Mouse (Mus musculus) CH12.LX (cell line): Measurements from ENCODE around the gene 1300017J02Rik. TPM values are rescaled to one million over a fixed set of nuclear protein-coding genes. Genes with fewer than 3 reads are reported as not detected.

ENCODE experiments used
- DNase-seq: peaks from one replicate; pipeline ENCODE4 v3.0.0-alpha.2; 2013; ENCODE audit errors: extremely low read depth
- H3K27ac ChIP-seq: 2 replicates; pipeline ENCODE4 v1.5.1; 2012; ENCODE audit warnings: low read depth, mild to moderate bottlenecking, control low read depth, moderate library complexity; ENCODE audit not compliant: insufficient read depth
- H3K27me3 ChIP-seq: replicated peaks from 2 replicates; pipeline ENCODE3; 2012; ENCODE audit warnings: inconsistent platforms
- H3K36me3 ChIP-seq, 2 experiments: replicated peaks in 1 of 2; 2 replicates each; pipeline versions ENCODE3 to v1.6.1; 2012; ENCODE audit warnings: inconsistent platforms in 1 of 2, low read length in 1 of 2, mild to moderate bottlenecking in 1 of 2, mixed read lengths in 1 of 2, moderate library complexity in 1 of 2; ENCODE audit not compliant: control insufficient read depth in 1 of 2, insufficient read depth in 1 of 2
- H3K4me1 ChIP-seq, 2 experiments: 2 replicates each; pipeline ENCODE4 v1.6.1; 2012; ENCODE audit warnings: inconsistent platforms in 1 of 2, moderate library complexity in 1 of 2; ENCODE audit not compliant: insufficient read depth in 2 of 2, control insufficient read depth in 1 of 2
- H3K4me2 ChIP-seq: 2 replicates; pipeline ENCODE4 v1.6.1; 2012; ENCODE audit warnings: low read depth, mild to moderate bottlenecking, control low read depth; ENCODE audit not compliant: poor library complexity, insufficient read depth, severe bottlenecking
- H3K4me3 ChIP-seq, 3 experiments: fragments of 150-350 bp in 1 of 3; sonication (generic) in 1 of 3; replicated peaks in 1 of 3; 2 replicates each; pipeline versions ENCODE3 to v1.5.1; 2011 to 2012; ENCODE audit warnings: low read depth in 2 of 3, low read length in 2 of 3, mild to moderate bottlenecking in 2 of 3, moderate library complexity in 2 of 3, control low read depth in 1 of 3, improper control_type of control experiment in 1 of 3, inconsistent platforms in 1 of 3, mixed read lengths in 1 of 3; ENCODE audit not compliant: poor library complexity in 1 of 3
- H3K79me2 ChIP-seq: replicated peaks from 2 replicates; pipeline ENCODE4 v1.6.1; 2012; ENCODE audit warnings: mild to moderate bottlenecking, moderate library complexity; ENCODE audit not compliant: control insufficient read depth, poor library complexity, insufficient read depth, severe bottlenecking; ENCODE audit errors: extremely low read depth
- H3K9ac ChIP-seq: 2 replicates; pipeline ENCODE4 v1.6.1; 2012; ENCODE audit warnings: low read depth, mild to moderate bottlenecking, control low read depth, moderate library complexity; ENCODE audit not compliant: insufficient read depth
- H3K9me3 ChIP-seq: replicated peaks from 2 replicates; pipeline ENCODE3; 2012; ENCODE audit warnings: low read length, inconsistent platforms, mixed read lengths
- BHLHE40 ChIP-seq: IDR thresholded peaks from 2 replicates; pipeline ENCODE4 v1.6.1; 2011; ENCODE audit warnings: mild to moderate bottlenecking, low read depth, low read length, improper control_type of control experiment
- CTCF ChIP-seq, 2 experiments: IDR thresholded peaks in 1 of 2; conservative IDR thresholded peaks in 1 of 2; 2 replicates each; pipeline ENCODE4 v1.5.1; 2011 to 2012; ENCODE audit warnings: low read depth in 2 of 2, low read length in 2 of 2, improper control_type of control experiment in 1 of 2, inconsistent platforms in 1 of 2, mild to moderate bottlenecking in 1 of 2, moderate library complexity in 1 of 2
- ETS1 ChIP-seq: conservative IDR thresholded peaks from 2 replicates; pipeline ENCODE4 v1.6.1; 2012; ENCODE audit warnings: low read depth, mild to moderate bottlenecking, inconsistent platforms, low read length, improper control_type of control experiment, moderate library complexity
- GABPA ChIP-seq: IDR thresholded peaks from 2 replicates; pipeline ENCODE4 v1.6.1; 2012; ENCODE audit warnings: low read depth, low read length, improper control_type of control experiment, inconsistent platforms; ENCODE audit not compliant: insufficient replicate concordance
- HCFC1 ChIP-seq: IDR thresholded peaks from 2 replicates; pipeline ENCODE4 v1.6.1; 2012; ENCODE audit warnings: low read depth, mild to moderate bottlenecking, inconsistent platforms, low read length, improper control_type of control experiment
- KAT2A ChIP-seq: IDR thresholded peaks from 2 replicates; pipeline ENCODE4 v1.6.1; 2012; ENCODE audit warnings: low read length, improper control_type of control experiment, inconsistent platforms; ENCODE audit not compliant: insufficient replicate concordance
- MAZ ChIP-seq: IDR thresholded peaks from 2 replicates; pipeline ENCODE4 v1.6.1; 2012; ENCODE audit warnings: low read depth, mild to moderate bottlenecking, inconsistent platforms, low read length, improper control_type of control experiment, moderate library complexity
- MEF2A ChIP-seq: IDR thresholded peaks from 2 replicates; pipeline ENCODE4 v1.6.1; 2014; ENCODE audit warnings: low read depth, mild to moderate bottlenecking, inconsistent platforms, low read length, improper control_type of control experiment, borderline replicate concordance
- SIN3A ChIP-seq: IDR thresholded peaks from 2 replicates; pipeline ENCODE4 v1.6.1; 2012; ENCODE audit warnings: low read length, improper control_type of control experiment, inconsistent platforms
- TBP ChIP-seq: conservative IDR thresholded peaks from 2 replicates; pipeline ENCODE4 v1.6.1; 2011; ENCODE audit warnings: low read depth, low read length, improper control_type of control experiment
- TCF12 ChIP-seq: IDR thresholded peaks from 2 replicates; pipeline ENCODE4 v1.6.1; 2014; ENCODE audit warnings: low read depth, mild to moderate bottlenecking, inconsistent platforms, low read length, improper control_type of control experiment
- USF1 ChIP-seq: IDR thresholded peaks from 2 replicates; pipeline ENCODE4 v1.6.1; 2014; ENCODE audit warnings: low read depth, mild to moderate bottlenecking, inconsistent platforms, low read length, improper control_type of control experiment
- dilution Hi-C: fragments of 300-500 bp; cut with MboI; formaldehyde crosslinking; loops from 2 replicates; pipeline ENCODE4 v1.14.3; 2020; ENCODE audit warnings: low sequenced_read_pairs; ENCODE audit not compliant: extremely low pct_unique_long_range_greater_than_20kb, extremely low pct_ligation_motif_present
- in situ Hi-C: fragments of 300-500 bp; cut with MboI; formaldehyde crosslinking; loops from 3 replicates; pipeline ENCODE4 v1.14.3; 2019; ENCODE audit warnings: low sequenced_read_pairs, low pct_ligation_motif_present, low pct_unique_long_range_greater_than_20kb, mixed read lengths
- polyA plus RNA-seq: library from polyadenylated mRNA; unstranded; fragments of >175 nt; gene quantifications from 2 replicates; pipeline ENCODE4 v1.2.1, GENCODE M21; 2012; ENCODE audit warnings: low read depth; ENCODE audit not compliant: insufficient read length
- total RNA-seq, 2 experiments: library from RNA; depleted of rRNA; stranded (reverse); fragments of 300-350 nt in 1 of 2; fragments of >200 nt in 1 of 2; gene quantifications; 2 replicates each; pipeline ENCODE4 v1.2.3; 2012 to 2014

Gene 1300017J02Rik
- total and polyA plus RNA-seq, 3 experiments, result 0.59 to 0.81 TPM; not detected in 1

DNA sequence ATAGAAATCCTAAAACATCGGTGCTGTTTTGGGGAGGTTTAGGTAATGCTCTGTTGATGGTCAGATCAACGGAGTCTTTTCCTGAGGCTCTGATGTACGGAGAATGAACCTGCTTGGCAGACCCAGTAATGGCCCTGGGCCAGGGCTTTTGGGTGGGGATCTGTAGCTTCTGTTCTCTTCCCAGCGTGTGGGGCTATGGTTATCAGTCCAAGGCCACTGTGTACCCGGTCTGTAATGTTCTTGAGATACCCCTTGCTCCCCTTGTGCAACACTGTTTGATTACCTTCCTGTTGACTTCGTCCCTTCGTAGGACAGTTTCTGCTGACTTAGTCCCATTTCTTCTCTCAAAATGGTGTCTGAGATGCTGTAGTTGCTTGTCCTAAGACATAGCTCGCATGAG lies 3.8 kb downstream of the 1300017J02Rik start:
- H3K9me3 ChIP-seq, result no peaks in the 10 kb centered on the region
- in situ Hi-C loops, result no loop called here
- no peak for DNase-seq
- no peak overlapping the region for H3K4me3 ChIP-seq
- H3K36me3 ChIP-seq, result peaks cover 0 to 22% of the 10 kb centered on the region in 2 experiments
- no peak overlapping the region for H3K27ac ChIP-seq
- no peaks in the 10 kb centered on the region for H3K27me3 ChIP-seq
- no peak overlapping the region for H3K4me2 ChIP-seq
- peaks cover 0 to 6% of the 10 kb centered on the region in 2 experiments; a peak in 1 of 4 replicates for H3K4me1 ChIP-seq
- H3K9ac ChIP-seq, result no peak overlapping the region
- peaks cover 5% of the 10 kb centered on the region for H3K79me2 ChIP-seq
- TF ChIP-seq TBP (no peak), KAT2A (no peak)
- dilution Hi-C loops, result no loop called here

DNA sequence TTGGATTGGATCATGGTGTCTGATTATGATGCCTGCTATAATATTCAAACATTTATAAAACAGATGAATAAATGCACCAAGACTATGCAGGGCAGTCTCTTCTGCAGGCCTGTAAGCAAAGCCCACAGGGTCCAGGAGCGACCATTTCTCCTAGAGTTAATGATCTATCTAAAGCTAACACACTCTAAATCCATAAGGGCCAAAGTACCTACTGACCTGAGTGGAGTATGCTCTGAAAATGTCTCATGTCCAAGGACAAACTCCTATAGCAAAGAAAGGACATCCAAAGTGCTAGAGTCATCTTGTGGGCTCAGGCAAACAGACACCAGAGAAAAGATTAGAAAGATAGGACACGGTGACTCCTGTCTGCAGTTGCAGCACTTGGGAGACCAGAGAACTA lies 10.4 kb downstream of the 1300017J02Rik start:
- TF ChIP-seq HCFC1, result no peak
- TF ChIP-seq TCF12, result no peak
- TF ChIP-seq CTCF (conservative IDR thresholded peaks at IDR 0.05 in 1 of 2, IDR thresholded peaks at IDR 0.05 in 1 of 2; ENCODE audit: low read depth in 2 of 2, low read length in 2 of 2), result no peak
- no peak for TF ChIP-seq BHLHE40
- no peak for TF ChIP-seq USF1
- TF ChIP-seq MAZ, result no peak
- no peak for TF ChIP-seq ETS1
- no peak for TF ChIP-seq KAT2A
- no peak for TF ChIP-seq GABPA
- no peak for TF ChIP-seq SIN3A
- Histone ChIP-seq H3K9me3 (no peaks in the 10 kb centered on the region), H3K9ac (no peak overlapping the region), H3K36me3 (no peaks in the 10 kb centered on the region), H3K4me3 (no peak overlapping the region), H3K79me2 (no peaks in the 10 kb centered on the region), H3K4me1 (peaks cover 0 to 3% of the 10 kb centered on the region in 2 experiments; a peak in 1 of 4 replicates), H3K27me3 (no peaks in the 10 kb centered on the region), H3K4me2 (no peak overlapping the region), H3K27ac (no peak overlapping the region)
- DNase-seq, result no peak
- dilution Hi-C loops (no loop called here), in situ Hi-C loops (no loop called here)

DNA sequence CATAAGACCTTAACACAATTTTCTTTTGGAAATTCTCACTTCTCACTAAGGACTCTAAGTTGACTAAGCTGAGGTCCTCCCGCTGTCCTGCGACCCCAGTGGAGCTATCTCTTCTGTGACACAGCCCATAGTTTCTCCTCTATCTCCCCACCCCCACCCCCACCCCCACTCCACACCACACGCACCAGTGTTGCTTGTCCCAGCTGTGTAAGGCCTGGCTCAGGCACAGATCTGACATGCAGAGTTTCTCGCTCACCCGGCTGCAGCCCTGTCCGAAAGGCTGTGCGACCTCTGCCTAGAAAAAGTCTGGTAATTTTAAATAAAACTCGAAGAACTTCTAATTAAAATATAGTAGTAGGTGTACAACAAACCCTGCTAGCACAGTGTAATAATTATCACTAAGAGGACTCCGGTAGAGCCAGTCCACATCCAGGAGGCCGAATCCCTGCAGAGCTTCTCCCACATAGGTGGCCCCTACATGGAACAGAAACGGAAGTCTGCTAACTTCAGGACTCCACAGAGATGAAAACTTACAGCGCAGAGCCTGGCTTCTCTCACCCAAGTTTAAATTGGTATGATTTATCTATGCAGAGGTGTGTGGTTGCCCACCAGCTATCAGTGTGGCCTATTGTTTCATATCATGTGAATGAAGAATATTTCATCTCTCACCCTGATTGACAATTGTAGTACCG lies 16.2 kb downstream of the 1300017J02Rik start:
- Histone ChIP-seq H3K27ac (no peak overlapping the region), H3K27me3 (no peaks in the 10 kb centered on the region), H3K9me3 (no peaks in the 10 kb centered on the region), H3K4me2 (no peak overlapping the region)
- dilution Hi-C loops, result no loop called here
- no peak for DNase-seq
- TF ChIP-seq MEF2A, result no peak
- TF ChIP-seq, all 38 proteins: peak for 0
- no peaks in the 10 kb centered on the region for H3K36me3 ChIP-seq
- H3K79me2 ChIP-seq, result no peaks in the 10 kb centered on the region
- H3K4me3 ChIP-seq, result no peak overlapping the region
- no peak overlapping the region for H3K9ac ChIP-seq
- in situ Hi-C loops, result no loop called here
- peaks cover 7 to 10% of the 10 kb centered on the region in 2 experiments; a peak in 2 of 4 replicates for H3K4me1 ChIP-seq
